Mouse (Mus musculus): ENCODE results near the gene Borcs6. TPM values are rescaled to one million over a fixed set of nuclear protein-coding genes. Genes with fewer than 3 reads are reported as not detected.

Borcs6 gene
- polyA plus RNA-seq, 1 experiment from 2014 or later, result 12.0 TPM

- H3K4me2 ChIP-seq (ENCODE audit: low read depth, low read length), result no peak overlapping the region
- no peaks in the 10 kb centered on the region for H3K4me1 ChIP-seq (ENCODE audit: control insufficient read depth, insufficient read depth, low read length)
- H3K4me3 ChIP-seq (ENCODE audit: low read length), result no peak overlapping the region
- H3K9me3 ChIP-seq (replicated peaks; ENCODE audit: control insufficient read depth, low read length), result no peaks in the 10 kb centered on the region
- WGBS, result 64% methylated on average over 2 of the region's 2 CpGs
- H3K27me3 ChIP-seq (ENCODE audit: control insufficient read depth, insufficient read depth, low read length), result no peaks in the 10 kb centered on the region
- ATAC-seq (replicated peaks; ENCODE audit: extremely low read depth, insufficient read depth, low FRiP score), result no peak
- H3K36me3 ChIP-seq (ENCODE audit: control insufficient read depth, insufficient read depth), result peaks cover 72% of the 10 kb centered on the region
- H3K9ac ChIP-seq (ENCODE audit: low read length), result no peak overlapping the region
- no peak overlapping the region for H3K27ac ChIP-seq (ENCODE audit: low read length)
Observed at GRCm38 (mm10) chr11:69028805-69029204, 30.7 kb upstream of the Borcs6 start.

DNA sequence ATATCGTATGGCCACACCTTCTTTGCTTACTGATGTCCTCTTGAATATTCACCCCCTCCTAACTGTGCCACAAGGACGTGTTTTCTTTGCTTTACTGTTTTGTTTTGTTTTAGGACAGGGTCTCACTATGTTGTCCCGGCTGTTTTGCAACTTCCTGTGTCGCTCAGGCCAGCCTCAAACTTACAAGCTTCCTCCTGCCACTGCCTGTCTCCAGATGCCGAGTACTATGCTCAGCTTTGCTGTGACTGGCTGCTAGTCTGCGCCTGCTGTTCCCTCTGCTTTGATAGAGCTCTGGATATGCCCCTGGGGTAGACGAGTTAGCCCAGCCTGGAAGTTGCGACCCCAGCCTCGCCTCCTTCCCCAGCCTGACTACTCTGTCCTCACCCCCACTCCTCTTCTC, 26.0 kb upstream of the Borcs6 start:
- peaks cover 41% of the 10 kb centered on the region for H3K36me3 ChIP-seq (ENCODE audit: control insufficient read depth, insufficient read depth)
- H3K4me1 ChIP-seq (ENCODE audit: control insufficient read depth, insufficient read depth, low read length), result peaks cover 8% of the 10 kb centered on the region
- no peak for ATAC-seq (replicated peaks; ENCODE audit: extremely low read depth, insufficient read depth, low FRiP score)
- H3K4me3 ChIP-seq (ENCODE audit: low read length), result no peak overlapping the region
- no peaks in the 10 kb centered on the region for H3K9me3 ChIP-seq (replicated peaks; ENCODE audit: control insufficient read depth, low read length)
- no peaks in the 10 kb centered on the region for H3K27me3 ChIP-seq (ENCODE audit: control insufficient read depth, insufficient read depth, low read length)
- H3K9ac ChIP-seq (ENCODE audit: low read length), result no peak overlapping the region
- H3K4me2 ChIP-seq (ENCODE audit: low read depth, low read length), result no peak overlapping the region
- 73% methylated on average over 9 of the region's 9 CpGs for WGBS
- H3K27ac ChIP-seq (ENCODE audit: low read length), result no peak overlapping the region

DNA sequence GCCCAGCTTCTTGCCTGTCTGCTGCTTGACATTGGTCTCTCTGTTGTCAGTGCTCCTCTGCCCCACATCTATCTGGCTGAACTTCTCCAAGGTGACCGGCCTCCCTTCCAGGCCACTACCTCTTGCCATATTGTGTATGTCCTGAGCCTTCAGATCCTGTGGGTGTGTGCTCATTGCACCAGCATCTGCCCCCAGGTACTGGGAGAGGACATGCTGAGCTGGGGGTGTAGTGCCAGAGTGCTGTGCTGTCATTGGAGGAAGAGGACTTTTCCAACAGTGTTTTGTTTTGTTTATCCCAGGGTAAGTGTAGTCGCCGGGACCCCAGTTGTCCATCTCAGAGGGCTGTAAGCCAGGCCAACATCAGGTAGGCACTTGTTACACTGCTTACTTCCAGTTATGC, 24.9 kb upstream of the Borcs6 start:
- H3K9ac ChIP-seq (ENCODE audit: low read length), result no peak overlapping the region
- ATAC-seq (replicated peaks; ENCODE audit: extremely low read depth, insufficient read depth, low FRiP score), result no peak
- H3K36me3 ChIP-seq (ENCODE audit: control insufficient read depth, insufficient read depth), result peaks cover 33% of the 10 kb centered on the region
- no peak overlapping the region for H3K4me3 ChIP-seq (ENCODE audit: low read length)
- H3K4me2 ChIP-seq (ENCODE audit: low read depth, low read length), result no peak overlapping the region
- H3K27me3 ChIP-seq (ENCODE audit: control insufficient read depth, insufficient read depth, low read length), result no peaks in the 10 kb centered on the region
- WGBS, result 85% methylated on average over 3 of the region's 3 CpGs
- peaks cover 18% of the 10 kb centered on the region for H3K4me1 ChIP-seq (ENCODE audit: control insufficient read depth, insufficient read depth, low read length)
- no peak overlapping the region for H3K27ac ChIP-seq (ENCODE audit: low read length)
- no peaks in the 10 kb centered on the region for H3K9me3 ChIP-seq (replicated peaks; ENCODE audit: control insufficient read depth, low read length)

DNA sequence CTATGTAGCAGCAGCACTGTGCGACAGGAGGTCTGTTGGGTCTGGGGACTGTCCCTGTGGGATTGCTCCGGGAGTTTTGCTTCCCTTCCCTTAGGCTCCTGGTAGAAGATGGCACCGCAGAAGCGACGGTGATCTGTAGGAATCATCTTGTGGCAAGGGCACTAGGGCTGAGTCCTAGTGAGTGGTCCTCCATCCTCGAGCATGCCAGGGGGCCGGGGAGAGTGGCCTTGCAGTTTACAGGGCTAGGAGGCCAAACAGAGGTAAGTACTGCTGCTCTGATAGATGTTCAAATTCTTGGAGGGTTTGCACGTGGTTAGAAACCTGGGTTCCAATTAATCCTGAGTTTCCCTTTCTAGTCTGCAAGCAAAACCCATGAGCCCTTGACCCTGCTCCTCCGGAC, 24.1 kb upstream of the Borcs6 start:
- Histone ChIP-seq H3K4me2 (ENCODE audit: low read depth, low read length) (peak overlapping the region; percentile 24; the same call in 1 of the 2 replicates), H3K36me3 (ENCODE audit: control insufficient read depth, insufficient read depth) (peaks cover 28% of the 10 kb centered on the region), H3K4me1 (ENCODE audit: control insufficient read depth, insufficient read depth, low read length) (peaks cover 18% of the 10 kb centered on the region), H3K27me3 (ENCODE audit: control insufficient read depth, insufficient read depth, low read length) (no peaks in the 10 kb centered on the region), H3K27ac (ENCODE audit: low read length) (peak overlapping the region; percentile 59), H3K9ac (ENCODE audit: low read length) (no peak overlapping the region), H3K9me3 (replicated peaks; ENCODE audit: control insufficient read depth, low read length) (no peaks in the 10 kb centered on the region), H3K4me3 (ENCODE audit: low read length) (no peak overlapping the region)
- 81% methylated on average over 9 of the region's 9 CpGs for WGBS
- ATAC-seq (replicated peaks; ENCODE audit: extremely low read depth, insufficient read depth, low FRiP score), result no peak

GRCm38 (mm10) chr11:69035849-69036248, 23.7 kb upstream of the Borcs6 start:
- peaks cover 26% of the 10 kb centered on the region for H3K36me3 ChIP-seq (ENCODE audit: control insufficient read depth, insufficient read depth)
- no peak overlapping the region for H3K9ac ChIP-seq (ENCODE audit: low read length)
- H3K27me3 ChIP-seq (ENCODE audit: control insufficient read depth, insufficient read depth, low read length), result no peaks in the 10 kb centered on the region
- 8% methylated on average over 8 of the region's 8 CpGs for WGBS
- H3K27ac ChIP-seq (ENCODE audit: low read length), result peak overlapping the region; percentile 59
- peak overlapping the region; percentile 54 for H3K4me2 ChIP-seq (ENCODE audit: low read depth, low read length)
- H3K4me3 ChIP-seq (ENCODE audit: low read length), result peak overlapping the region; percentile 17; the same call in 1 of the 2 replicates
- no peaks in the 10 kb centered on the region for H3K9me3 ChIP-seq (replicated peaks; ENCODE audit: control insufficient read depth, low read length)
- H3K4me1 ChIP-seq (ENCODE audit: control insufficient read depth, insufficient read depth, low read length), result peaks cover 18% of the 10 kb centered on the region
- ATAC-seq (replicated peaks; ENCODE audit: extremely low read depth, insufficient read depth, low FRiP score), result no peak; the same call in 1 of the 2 replicates

GRCm38 (mm10) chr11:69036486-69037230, 22.9 kb upstream of the Borcs6 start:
- H3K4me3 ChIP-seq (ENCODE audit: low read length), result peak overlapping the region; percentile 79
- peak overlapping the region; percentile 80 for H3K9ac ChIP-seq (ENCODE audit: low read length)
- H3K27me3 ChIP-seq (ENCODE audit: control insufficient read depth, insufficient read depth, low read length), result no peaks in the 10 kb centered on the region
- peaks cover 18% of the 10 kb centered on the region for H3K4me1 ChIP-seq (ENCODE audit: control insufficient read depth, insufficient read depth, low read length)
- peak overlapping the region; percentile 77 for H3K27ac ChIP-seq (ENCODE audit: low read length)
- H3K9me3 ChIP-seq (replicated peaks; ENCODE audit: control insufficient read depth, low read length), result no peaks in the 10 kb centered on the region
- peaks cover 18% of the 10 kb centered on the region for H3K36me3 ChIP-seq (ENCODE audit: control insufficient read depth, insufficient read depth)
- ATAC-seq (replicated peaks; ENCODE audit: extremely low read depth, insufficient read depth, low FRiP score), result no peak
- WGBS, result 8% methylated on average over 20 of the region's 20 CpGs
- peak overlapping the region; percentile 72 for H3K4me2 ChIP-seq (ENCODE audit: low read depth, low read length)

- Histone ChIP-seq H3K9me3 (replicated peaks; ENCODE audit: control insufficient read depth, low read length) (no peaks in the 10 kb centered on the region), H3K36me3 (ENCODE audit: control insufficient read depth, insufficient read depth) (peaks cover 15% of the 10 kb centered on the region), H3K4me1 (ENCODE audit: control insufficient read depth, insufficient read depth, low read length) (peaks cover 18% of the 10 kb centered on the region), H3K4me3 (ENCODE audit: low read length) (peak overlapping the region; percentile 79), H3K9ac (ENCODE audit: low read length) (peak overlapping the region; percentile 80), H3K27ac (ENCODE audit: low read length) (peak overlapping the region; percentile 77), H3K4me2 (ENCODE audit: low read depth, low read length) (peak overlapping the region; percentile 72), H3K27me3 (ENCODE audit: control insufficient read depth, insufficient read depth, low read length) (no peaks in the 10 kb centered on the region)
- peak; percentile 18; the same call in 1 of the 2 replicates for ATAC-seq (replicated peaks; ENCODE audit: extremely low read depth, insufficient read depth, low FRiP score)
- WGBS, result under 1% methylated on average over 34 of the region's 34 CpGs
Observed at GRCm38 (mm10) chr11:69037231-69038061, 22.1 kb upstream of the Borcs6 start.

GRCm38 (mm10) chr11:69038173-69038572, 21.3 kb upstream of the Borcs6 start:
- H3K4me2 ChIP-seq (ENCODE audit: low read depth, low read length), result no peak overlapping the region
- H3K27me3 ChIP-seq (ENCODE audit: control insufficient read depth, insufficient read depth, low read length), result no peaks in the 10 kb centered on the region
- ATAC-seq (replicated peaks; ENCODE audit: extremely low read depth, insufficient read depth, low FRiP score), result no peak
- no peak overlapping the region for H3K9ac ChIP-seq (ENCODE audit: low read length)
- H3K36me3 ChIP-seq (ENCODE audit: control insufficient read depth, insufficient read depth), result peaks cover 12% of the 10 kb centered on the region
- no peaks in the 10 kb centered on the region for H3K9me3 ChIP-seq (replicated peaks; ENCODE audit: control insufficient read depth, low read length)
- no peak overlapping the region for H3K4me3 ChIP-seq (ENCODE audit: low read length)
- H3K27ac ChIP-seq (ENCODE audit: low read length), result no peak overlapping the region
- H3K4me1 ChIP-seq (ENCODE audit: control insufficient read depth, insufficient read depth, low read length), result peaks cover 18% of the 10 kb centered on the region
- WGBS, result 73% methylated on average over 5 of the region's 5 CpGs

Data from heart, embryonic 16.5 days (tissue).